Mouse (Mus musculus): Measurements from ENCODE around the gene Sept4. TPM values are rescaled to one million over a fixed set of nuclear protein-coding genes. Genes with fewer than 3 reads are reported as not detected.
A peak's percentile ranks its signal among the peaks of the same experiment; 100 is the strongest.

Sept4 gene
- total and polyA plus RNA-seq, 3 experiments = 1.5 to 2.4 TPM; not detected in 1

GRCm38 (mm10) chr11:87524780-87525179 lies 43.9 kb upstream of the Sept4 start:
- Histone ChIP-seq H3K27me3 (ENCODE audit: control insufficient read depth in 1 of 2, insufficient read depth in 2 of 2, low read length in 2 of 2) (no peaks in the 10 kb centered on the region), H3K9ac (ENCODE audit: control insufficient read depth, low read depth, low read length, poor library complexity, severe bottlenecking) (no peak overlapping the region), H3K27ac (ENCODE audit: control insufficient read depth, low read depth, low read length) (no peak overlapping the region), H3K4me3 (ENCODE audit: control insufficient read depth in 1 of 2, insufficient read depth in 1 of 2, low read depth in 2 of 2, low read length in 2 of 2) (no peak overlapping the region), H3K36me3 (ENCODE audit: control insufficient read depth in 1 of 2, insufficient read depth in 2 of 2, low read length in 2 of 2) (peaks cover 0 to 26% of the 10 kb centered on the region in 2 experiments; a peak in 2 of 4 replicates), H3K79me2 (ENCODE audit: control insufficient read depth, insufficient read depth, low read length, poor library complexity) (no peaks in the 10 kb centered on the region), H3K9me3 (replicated peaks; ENCODE audit: insufficient read depth, low read length) (no peaks in the 10 kb centered on the region), H3K4me1 (ENCODE audit: control insufficient read depth in 1 of 2, insufficient read depth in 2 of 2, low read length in 2 of 2) (peaks cover 10 to 24% of the 10 kb centered on the region in 2 experiments)
- DNase-seq (ENCODE audit: low read depth, low spot score) = peak; percentile 30
- no peak for TF ChIP-seq JUND (IDR thresholded peaks at IDR 0.05; ENCODE audit: low read depth, low read length)
- no peak for TF ChIP-seq ETS1 (IDR thresholded peaks at IDR 0.05; ENCODE audit: low read depth, low read length)
- TF ChIP-seq TBP (IDR thresholded peaks at IDR 0.05; ENCODE audit: low read depth, low read length) = no peak
- no peak for TF ChIP-seq E2F4 (IDR thresholded peaks at IDR 0.05; ENCODE audit: borderline replicate concordance, low read depth, low read length)
- TF ChIP-seq GABPA (IDR thresholded peaks at IDR 0.05; ENCODE audit: low read depth, low read length) = no peak
- no peak for TF ChIP-seq EP300 (IDR thresholded peaks at IDR 0.05; ENCODE audit: low read depth in 1 of 2, low read length in 2 of 2)
- TF ChIP-seq ELF1 (IDR thresholded peaks at IDR 0.05; ENCODE audit: low read depth, low read length) = no peak
- TF ChIP-seq MYB (IDR thresholded peaks at IDR 0.05; ENCODE audit: low read depth, low read length) = no peak
- TF ChIP-seq USF2 (IDR thresholded peaks at IDR 0.05; ENCODE audit: borderline replicate concordance in 1 of 2, insufficient read depth in 1 of 2, low read depth in 1 of 2, low read length in 2 of 2) = no peak
- TF ChIP-seq ZKSCAN1 (IDR thresholded peaks at IDR 0.05; ENCODE audit: low read depth, low read length) = no peak
- no peak for TF ChIP-seq SIN3A (IDR thresholded peaks at IDR 0.05; ENCODE audit: low read length)
- no peak for TF ChIP-seq ZMIZ1 (IDR thresholded peaks at IDR 0.05; ENCODE audit: low read depth, low read length)
- no peak for TF ChIP-seq NRF1 (IDR thresholded peaks at IDR 0.05; ENCODE audit: insufficient read depth, low read depth, low read length, poor library complexity, severe bottlenecking)
- no peak for TF ChIP-seq ZNF384 (IDR thresholded peaks at IDR 0.05; ENCODE audit: low read depth, low read length)
- no peak for TF ChIP-seq POLR2A (IDR thresholded peaks at IDR 0.05; ENCODE audit: control insufficient read depth in 1 of 2, insufficient read depth in 1 of 2, low read depth in 1 of 2, low read length in 2 of 2, poor library complexity in 1 of 2)
- no peak for TF ChIP-seq USF1 (IDR thresholded peaks at IDR 0.05; ENCODE audit: low read depth, low read length)

DNA sequence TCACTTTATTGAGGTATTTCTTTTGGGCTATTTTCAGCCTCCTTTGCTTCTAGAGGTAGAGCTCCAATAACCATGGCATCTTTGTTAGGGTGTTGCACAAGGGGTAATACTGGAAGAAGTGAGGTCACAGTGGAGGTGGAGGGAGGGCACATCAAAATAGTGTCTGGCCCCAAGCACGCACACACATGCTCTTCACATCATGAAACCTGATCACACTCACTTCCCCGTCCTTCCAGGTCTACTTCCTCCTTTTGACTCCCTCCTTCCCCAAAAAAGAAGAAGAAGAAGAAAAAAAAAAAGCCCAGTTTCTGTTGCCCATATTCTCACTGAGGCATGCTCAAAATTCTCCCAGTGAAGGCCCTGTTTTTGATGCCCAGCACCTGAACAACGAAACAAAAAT lies 41.3 kb upstream of the Sept4 start:
- no peak overlapping the region for H3K4me3 ChIP-seq (ENCODE audit: control insufficient read depth in 1 of 2, insufficient read depth in 1 of 2, low read depth in 2 of 2, low read length in 2 of 2)
- H3K27ac ChIP-seq (ENCODE audit: control insufficient read depth, low read depth, low read length) = no peak overlapping the region
- no peaks in the 10 kb centered on the region for H3K27me3 ChIP-seq (ENCODE audit: control insufficient read depth in 1 of 2, insufficient read depth in 2 of 2, low read length in 2 of 2)
- peaks cover 10 to 24% of the 10 kb centered on the region in 2 experiments for H3K4me1 ChIP-seq (ENCODE audit: control insufficient read depth in 1 of 2, insufficient read depth in 2 of 2, low read length in 2 of 2)
- DNase-seq (ENCODE audit: low read depth, low spot score) = peak; percentile 80
- H3K79me2 ChIP-seq (ENCODE audit: control insufficient read depth, insufficient read depth, low read length, poor library complexity) = no peaks in the 10 kb centered on the region
- peaks cover 0 to 25% of the 10 kb centered on the region in 2 experiments; a peak in 2 of 4 replicates for H3K36me3 ChIP-seq (ENCODE audit: control insufficient read depth in 1 of 2, insufficient read depth in 2 of 2, low read length in 2 of 2)
- H3K9ac ChIP-seq (ENCODE audit: control insufficient read depth, low read depth, low read length, poor library complexity, severe bottlenecking) = no peak overlapping the region
- H3K9me3 ChIP-seq (replicated peaks; ENCODE audit: insufficient read depth, low read length) = no peaks in the 10 kb centered on the region
- no peak for TF ChIP-seq ZMIZ1 (IDR thresholded peaks at IDR 0.05; ENCODE audit: low read depth, low read length)
- no peak for TF ChIP-seq NRF1 (IDR thresholded peaks at IDR 0.05; ENCODE audit: insufficient read depth, low read depth, low read length, poor library complexity, severe bottlenecking)
- peak; percentile 34 for TF ChIP-seq SIN3A (IDR thresholded peaks at IDR 0.05; ENCODE audit: low read length)
- peak; percentile 18; the same call in 1 of the 2 replicates for TF ChIP-seq ZKSCAN1 (IDR thresholded peaks at IDR 0.05; ENCODE audit: low read depth, low read length)
- no peak for TF ChIP-seq KAT2A (conservative IDR thresholded peaks at IDR 0.05; ENCODE audit: low read depth, low read length)
- no peak for TF ChIP-seq JUND (IDR thresholded peaks at IDR 0.05; ENCODE audit: low read depth, low read length)
- TF ChIP-seq MAX (IDR thresholded peaks at IDR 0.05; ENCODE audit: low read length) = peak; percentile 63; the same call in 1 of the 2 replicates
- TF ChIP-seq MXI1 (IDR thresholded peaks at IDR 0.05; ENCODE audit: low read depth, low read length) = 0 out of 2 replicates have a peak, but pooled peaks have one; percentile 26
- TF ChIP-seq TBP (IDR thresholded peaks at IDR 0.05; ENCODE audit: low read depth, low read length) = no peak
- peak; percentile 87 for TF ChIP-seq MYC (IDR thresholded peaks at IDR 0.05; ENCODE audit: low read depth, low read length)
- TF ChIP-seq GABPA (IDR thresholded peaks at IDR 0.05; ENCODE audit: low read depth, low read length) = no peak
- TF ChIP-seq MEF2A (IDR thresholded peaks at IDR 0.05; ENCODE audit: extremely low read depth, insufficient replicate concordance, low read depth, low read length, poor library complexity, severe bottlenecking) = no peak
- no peak for TF ChIP-seq POLR2A (IDR thresholded peaks at IDR 0.05; ENCODE audit: control insufficient read depth in 1 of 2, insufficient read depth in 1 of 2, low read depth in 1 of 2, low read length in 2 of 2, poor library complexity in 1 of 2)
- TF ChIP-seq CHD1 (IDR thresholded peaks at IDR 0.05; ENCODE audit: low read depth, low read length) = no peak
- no peak for TF ChIP-seq CHD2 (IDR thresholded peaks at IDR 0.05; ENCODE audit: low read length)
- TF ChIP-seq TAL1 (IDR thresholded peaks at IDR 0.05; ENCODE audit: low read length) = no peak
- TF ChIP-seq SMC3 (IDR thresholded peaks at IDR 0.05; ENCODE audit: low read depth, low read length) = no peak
- TF ChIP-seq UBTF (IDR thresholded peaks at IDR 0.05; ENCODE audit: borderline replicate concordance, insufficient read depth, low read depth, low read length) = no peak
- TF ChIP-seq POLR2AphosphoS5 (IDR thresholded peaks at IDR 0.05; ENCODE audit: borderline replicate concordance, low read depth, low read length) = no peak
- TF ChIP-seq RCOR1 (IDR thresholded peaks at IDR 0.05; ENCODE audit: low read depth, low read length) = no peak; the same call in 1 of the 2 replicates
- TF ChIP-seq E2F4 (IDR thresholded peaks at IDR 0.05; ENCODE audit: borderline replicate concordance, low read depth, low read length) = no peak
- TF ChIP-seq MYB (IDR thresholded peaks at IDR 0.05; ENCODE audit: low read depth, low read length) = no peak
- TF ChIP-seq ZC3H11A (IDR thresholded peaks at IDR 0.05; ENCODE audit: low read depth, low read length) = no peak

Data from MEL (cell line).